Mouse (Mus musculus): ENCODE results near the gene Olfr460. TPM values are rescaled to one million over a fixed set of nuclear protein-coding genes. Genes with fewer than 3 reads are reported as not detected.

Olfr460 gene
- not detected in 2 replicates for polyA plus RNA-seq (2015; fragmentation: Nextera tagmentation; extraction: Ambion mirVana)

DNA sequence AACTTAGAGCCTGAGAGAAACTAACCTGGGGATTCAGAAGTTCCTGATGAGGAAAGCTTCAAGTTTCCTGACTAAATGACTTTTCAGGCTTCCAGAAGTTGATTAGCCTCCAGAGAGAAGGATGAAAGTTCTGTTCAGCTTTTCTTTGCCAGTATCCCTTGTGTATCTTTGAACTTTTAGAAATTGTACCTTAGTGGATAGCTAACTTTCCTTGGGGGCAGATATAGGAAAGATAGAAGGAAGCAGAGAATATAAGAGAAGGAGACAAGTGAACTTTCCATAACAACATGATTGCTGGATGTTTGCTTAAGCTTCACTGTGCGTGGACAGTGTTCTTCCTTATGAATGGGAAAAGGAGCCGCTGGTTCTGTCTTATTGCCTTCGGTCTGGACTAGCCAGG lies at the start of gene Olfr460:
Gene Olfr460, plus strand, starts transcription at position 301 of the 400 bp plus-strand sequence.
- no peaks in the 10 kb centered on the region for H3K27me3 ChIP-seq (ENCODE audit: control insufficient read depth, insufficient read depth, low read length)
- H3K4me1 ChIP-seq (ENCODE audit: control insufficient read depth, insufficient read depth, low read length) = no peaks in the 10 kb centered on the region
- 84% methylated on average over 3 of the region's 3 CpGs for WGBS
- no peaks in the 10 kb centered on the region for H3K36me3 ChIP-seq (ENCODE audit: control insufficient read depth, insufficient read depth, low read length)
- ATAC-seq (ENCODE audit: insufficient read depth, low FRiP score) = no peak
- no peak within 1 kb of the TSS for H3K27ac ChIP-seq (ENCODE audit: low read length)
- H3K9me3 ChIP-seq (replicated peaks; ENCODE audit: control insufficient read depth, low read length) = no peaks in the 10 kb centered on the region
- H3K4me3 ChIP-seq (replicated peaks; ENCODE audit: low read length) = no peak within 1 kb of the TSS
- H3K9ac ChIP-seq (ENCODE audit: low read length) = no peak within 1 kb of the TSS
- H3K4me2 ChIP-seq (ENCODE audit: low read depth, low read length) = no peak within 1 kb of the TSS

GRCm38 (mm10) chr6:40544690-40545089 lies 24.6 kb upstream of the Olfr460 start:
- Histone ChIP-seq H3K36me3 (ENCODE audit: control insufficient read depth, insufficient read depth, low read length) (no peaks in the 10 kb centered on the region), H3K27me3 (ENCODE audit: control insufficient read depth, insufficient read depth, low read length) (no peaks in the 10 kb centered on the region), H3K9me3 (replicated peaks; ENCODE audit: control insufficient read depth, low read length) (no peaks in the 10 kb centered on the region), H3K9ac (ENCODE audit: low read length) (no peak overlapping the region), H3K4me2 (ENCODE audit: low read depth, low read length) (no peak overlapping the region), H3K4me3 (replicated peaks; ENCODE audit: low read length) (no peak overlapping the region), H3K4me1 (ENCODE audit: control insufficient read depth, insufficient read depth, low read length) (no peaks in the 10 kb centered on the region), H3K27ac (ENCODE audit: low read length) (no peak overlapping the region)
- no peak for ATAC-seq (ENCODE audit: insufficient read depth, low FRiP score)
- 76% methylated on average over 10 of the region's 10 CpGs for WGBS

DNA sequence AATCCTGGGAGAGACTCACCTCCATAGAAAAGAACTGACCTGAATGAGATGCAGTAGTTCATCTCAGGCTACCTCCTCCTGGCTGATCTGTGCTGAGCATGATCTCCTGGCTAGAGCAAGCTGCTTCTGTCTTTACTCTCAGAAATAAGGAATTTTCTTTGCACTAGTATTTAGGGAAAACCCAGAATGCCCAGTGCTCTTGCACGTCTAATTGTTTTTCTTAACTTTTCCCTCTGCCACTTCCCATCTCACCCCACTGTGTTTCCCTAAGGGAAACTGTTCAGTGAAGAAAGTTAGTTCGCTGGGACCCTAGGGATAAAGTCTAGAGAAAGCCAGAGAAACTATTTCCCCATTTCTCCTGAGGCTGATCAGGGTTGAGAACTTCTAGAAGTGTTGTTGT lies 14.3 kb upstream of the Olfr460 start, which contains the start of gene Olfr461:
Gene Olfr461, minus strand, starts transcription at position 101 of the 400 bp plus-strand sequence.
- H3K4me2 ChIP-seq (ENCODE audit: low read depth, low read length) = no peak within 1 kb of the TSS
- no peak for ATAC-seq (ENCODE audit: insufficient read depth, low FRiP score)
- no peaks in the 10 kb centered on the region for H3K36me3 ChIP-seq (ENCODE audit: control insufficient read depth, insufficient read depth, low read length)
- no peak within 1 kb of the TSS for H3K4me3 ChIP-seq (replicated peaks; ENCODE audit: low read length)
- no peaks in the 10 kb centered on the region for H3K4me1 ChIP-seq (ENCODE audit: control insufficient read depth, insufficient read depth, low read length)
- H3K27me3 ChIP-seq (ENCODE audit: control insufficient read depth, insufficient read depth, low read length) = no peaks in the 10 kb centered on the region
- H3K27ac ChIP-seq (ENCODE audit: low read length) = no peak within 1 kb of the TSS
- no peaks in the 10 kb centered on the region for H3K9me3 ChIP-seq (replicated peaks; ENCODE audit: control insufficient read depth, low read length)
- WGBS = 77% methylated on average over 2 of the region's 2 CpGs
- H3K9ac ChIP-seq (ENCODE audit: low read length) = no peak within 1 kb of the TSS

- no peak for ATAC-seq (ENCODE audit: insufficient read depth, low FRiP score)
- 78% methylated on average over 3 of the region's 3 CpGs for WGBS
- Histone ChIP-seq H3K27me3 (ENCODE audit: control insufficient read depth, insufficient read depth, low read length) (no peaks in the 10 kb centered on the region), H3K9me3 (replicated peaks; ENCODE audit: control insufficient read depth, low read length) (no peaks in the 10 kb centered on the region), H3K36me3 (ENCODE audit: control insufficient read depth, insufficient read depth, low read length) (no peaks in the 10 kb centered on the region), H3K4me1 (ENCODE audit: control insufficient read depth, insufficient read depth, low read length) (no peaks in the 10 kb centered on the region), H3K27ac (ENCODE audit: low read length) (no peak overlapping the region), H3K9ac (ENCODE audit: low read length) (no peak overlapping the region), H3K4me2 (ENCODE audit: low read depth, low read length) (no peak overlapping the region), H3K4me3 (replicated peaks; ENCODE audit: low read length) (no peak overlapping the region)
Observed at GRCm38 (mm10) chr6:40573618-40574017, 4.3 kb downstream of the Olfr460 start.

DNA sequence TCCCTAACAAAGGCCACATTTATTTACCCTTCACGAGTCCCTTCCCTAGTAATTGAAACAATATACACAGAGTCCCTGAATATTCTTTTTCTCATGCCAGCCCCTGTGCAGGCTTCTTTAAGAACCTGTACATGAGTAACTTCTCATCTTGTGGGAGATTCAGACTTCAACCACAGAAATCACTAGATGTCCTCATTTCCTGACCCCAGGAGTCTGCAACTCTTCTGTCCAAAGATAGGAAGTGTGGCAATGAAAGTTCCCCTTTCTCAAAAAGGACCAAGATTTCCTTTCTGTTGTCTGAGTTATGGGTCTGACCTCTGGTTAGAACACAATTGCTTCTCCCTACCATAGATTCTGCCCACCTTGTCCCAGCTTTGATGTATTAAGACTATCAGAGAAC lies 7.0 kb downstream of the Olfr460 start:
- Histone ChIP-seq H3K27me3 (ENCODE audit: control insufficient read depth, insufficient read depth, low read length) (no peaks in the 10 kb centered on the region), H3K4me3 (replicated peaks; ENCODE audit: low read length) (no peak overlapping the region), H3K4me1 (ENCODE audit: control insufficient read depth, insufficient read depth, low read length) (no peaks in the 10 kb centered on the region), H3K27ac (ENCODE audit: low read length) (no peak overlapping the region), H3K9ac (ENCODE audit: low read length) (no peak overlapping the region), H3K4me2 (ENCODE audit: low read depth, low read length) (no peak overlapping the region), H3K36me3 (ENCODE audit: control insufficient read depth, insufficient read depth, low read length) (no peaks in the 10 kb centered on the region), H3K9me3 (replicated peaks; ENCODE audit: control insufficient read depth, low read length) (no peaks in the 10 kb centered on the region)
- WGBS = 70% methylated on average over 1 of the region's 1 CpGs
- ATAC-seq (ENCODE audit: insufficient read depth, low FRiP score) = no peak

DNA sequence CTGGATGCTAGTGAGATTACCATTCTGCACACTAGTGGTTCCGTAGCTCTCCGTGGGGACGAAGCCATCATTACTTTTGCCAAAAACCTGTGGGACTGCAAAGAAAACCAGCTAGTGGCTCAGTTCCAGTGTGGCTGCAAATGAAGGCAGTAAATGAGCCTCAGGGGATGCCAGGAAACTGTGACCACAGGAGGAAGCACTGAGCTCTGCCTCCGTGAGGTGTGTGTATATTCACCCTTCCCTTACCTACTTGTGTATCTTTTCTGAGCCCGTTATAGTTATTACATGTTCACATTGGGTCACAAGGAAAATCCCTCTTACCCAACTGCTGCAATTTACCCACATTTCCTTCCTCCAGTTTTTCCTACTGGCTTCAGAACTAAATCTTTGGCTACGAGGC lies 15.0 kb downstream of the Olfr460 start:
- Histone ChIP-seq H3K9ac (ENCODE audit: low read length) (no peak overlapping the region), H3K27ac (ENCODE audit: low read length) (no peak overlapping the region), H3K9me3 (replicated peaks; ENCODE audit: control insufficient read depth, low read length) (no peaks in the 10 kb centered on the region), H3K4me1 (ENCODE audit: control insufficient read depth, insufficient read depth, low read length) (no peaks in the 10 kb centered on the region), H3K27me3 (ENCODE audit: control insufficient read depth, insufficient read depth, low read length) (no peaks in the 10 kb centered on the region), H3K4me2 (ENCODE audit: low read depth, low read length) (no peak overlapping the region), H3K4me3 (replicated peaks; ENCODE audit: low read length) (no peak overlapping the region), H3K36me3 (ENCODE audit: control insufficient read depth, insufficient read depth, low read length) (no peaks in the 10 kb centered on the region)
- ATAC-seq (ENCODE audit: insufficient read depth, low FRiP score) = no peak
- WGBS = 84% methylated on average over 6 of the region's 6 CpGs

DNA sequence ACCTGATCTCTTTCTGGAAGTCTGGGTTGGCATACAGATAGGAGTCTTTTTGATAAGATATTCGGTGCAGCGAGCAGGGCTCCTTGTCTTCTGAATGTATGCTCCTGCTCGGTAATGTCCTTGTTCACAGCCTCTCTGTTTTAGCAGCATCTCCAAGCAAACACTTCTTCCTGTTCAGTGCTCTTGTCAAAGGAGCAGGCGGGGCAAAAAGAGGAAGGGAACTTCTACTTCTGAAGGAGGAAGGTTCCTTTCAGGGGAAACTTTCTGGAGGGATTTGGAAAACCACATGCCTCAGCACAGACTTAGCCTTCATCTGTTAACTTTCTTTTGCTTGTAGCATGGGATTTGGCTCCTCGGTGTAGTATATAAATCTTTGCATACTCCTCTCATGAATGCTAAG lies 16.4 kb downstream of the Olfr460 start, which contains the start of gene Clec5a:
Gene Clec5a, minus strand, starts transcription at position 177 of the 400 bp plus-strand sequence.
- H3K27ac ChIP-seq (ENCODE audit: low read length) = no peak within 1 kb of the TSS
- H3K4me1 ChIP-seq (ENCODE audit: control insufficient read depth, insufficient read depth, low read length) = no peaks in the 10 kb centered on the region
- no peak for ATAC-seq (ENCODE audit: insufficient read depth, low FRiP score)
- WGBS = 74% methylated on average over 5 of the region's 5 CpGs
- no peak within 1 kb of the TSS for H3K4me2 ChIP-seq (ENCODE audit: low read depth, low read length)
- no peaks in the 10 kb centered on the region for H3K9me3 ChIP-seq (replicated peaks; ENCODE audit: control insufficient read depth, low read length)
- no peaks in the 10 kb centered on the region for H3K27me3 ChIP-seq (ENCODE audit: control insufficient read depth, insufficient read depth, low read length)
- no peaks in the 10 kb centered on the region for H3K36me3 ChIP-seq (ENCODE audit: control insufficient read depth, insufficient read depth, low read length)
- H3K4me3 ChIP-seq (replicated peaks; ENCODE audit: low read length) = no peak within 1 kb of the TSS
- no peak within 1 kb of the TSS for H3K9ac ChIP-seq (ENCODE audit: low read length)

DNA sequence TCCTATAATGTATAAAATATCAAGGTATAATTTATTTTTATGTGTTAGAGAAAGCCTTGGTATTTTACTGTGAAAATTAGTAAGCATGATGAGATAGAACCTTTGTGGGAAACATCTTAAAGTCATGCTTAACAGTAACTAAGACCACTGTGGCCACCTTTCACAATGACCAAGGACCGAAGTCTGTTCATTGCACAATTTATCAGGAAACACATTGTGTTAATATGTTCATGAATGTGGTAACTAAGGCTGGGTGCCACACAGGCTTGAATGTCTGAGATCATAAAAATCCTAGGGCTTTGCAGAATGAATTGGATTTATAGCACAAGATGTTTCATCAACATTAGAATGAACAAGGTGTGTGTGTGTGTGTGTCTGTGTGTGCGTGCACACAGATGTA lies 19.1 kb downstream of the Olfr460 start:
- no peak overlapping the region for H3K4me3 ChIP-seq (replicated peaks; ENCODE audit: low read length)
- ATAC-seq (ENCODE audit: insufficient read depth, low FRiP score) = no peak
- H3K36me3 ChIP-seq (ENCODE audit: control insufficient read depth, insufficient read depth, low read length) = no peaks in the 10 kb centered on the region
- no peak overlapping the region for H3K4me2 ChIP-seq (ENCODE audit: low read depth, low read length)
- H3K27ac ChIP-seq (ENCODE audit: low read length) = no peak overlapping the region
- no peaks in the 10 kb centered on the region for H3K4me1 ChIP-seq (ENCODE audit: control insufficient read depth, insufficient read depth, low read length)
- no peaks in the 10 kb centered on the region for H3K27me3 ChIP-seq (ENCODE audit: control insufficient read depth, insufficient read depth, low read length)
- H3K9ac ChIP-seq (ENCODE audit: low read length) = no peak overlapping the region
- 89% methylated on average over 2 of the region's 2 CpGs for WGBS
- H3K9me3 ChIP-seq (replicated peaks; ENCODE audit: control insufficient read depth, low read length) = no peaks in the 10 kb centered on the region

- ATAC-seq (ENCODE audit: insufficient read depth, low FRiP score) = no peak
- H3K27me3 ChIP-seq (ENCODE audit: control insufficient read depth, insufficient read depth, low read length) = no peaks in the 10 kb centered on the region
- H3K36me3 ChIP-seq (ENCODE audit: control insufficient read depth, insufficient read depth, low read length) = no peaks in the 10 kb centered on the region
- no peak overlapping the region for H3K4me2 ChIP-seq (ENCODE audit: low read depth, low read length)
- 73% methylated on average over 3 of the region's 3 CpGs for WGBS
- no peak overlapping the region for H3K4me3 ChIP-seq (replicated peaks; ENCODE audit: low read length)
- no peak overlapping the region for H3K27ac ChIP-seq (ENCODE audit: low read length)
- H3K9ac ChIP-seq (ENCODE audit: low read length) = no peak overlapping the region
- no peaks in the 10 kb centered on the region for H3K4me1 ChIP-seq (ENCODE audit: control insufficient read depth, insufficient read depth, low read length)
- H3K9me3 ChIP-seq (replicated peaks; ENCODE audit: control insufficient read depth, low read length) = no peaks in the 10 kb centered on the region
Observed at GRCm38 (mm10) chr6:40594804-40595550, 25.7 kb downstream of the Olfr460 start.
